Mouse (Mus musculus): Measurements from ENCODE around the gene Grifin. TPM values are rescaled to one million over a fixed set of nuclear protein-coding genes. Genes with fewer than 3 reads are reported as not detected.

The Grifin gene
- polyA plus RNA-seq, 2 experiments, result 0.19 TPM; not detected in 1

DNA sequence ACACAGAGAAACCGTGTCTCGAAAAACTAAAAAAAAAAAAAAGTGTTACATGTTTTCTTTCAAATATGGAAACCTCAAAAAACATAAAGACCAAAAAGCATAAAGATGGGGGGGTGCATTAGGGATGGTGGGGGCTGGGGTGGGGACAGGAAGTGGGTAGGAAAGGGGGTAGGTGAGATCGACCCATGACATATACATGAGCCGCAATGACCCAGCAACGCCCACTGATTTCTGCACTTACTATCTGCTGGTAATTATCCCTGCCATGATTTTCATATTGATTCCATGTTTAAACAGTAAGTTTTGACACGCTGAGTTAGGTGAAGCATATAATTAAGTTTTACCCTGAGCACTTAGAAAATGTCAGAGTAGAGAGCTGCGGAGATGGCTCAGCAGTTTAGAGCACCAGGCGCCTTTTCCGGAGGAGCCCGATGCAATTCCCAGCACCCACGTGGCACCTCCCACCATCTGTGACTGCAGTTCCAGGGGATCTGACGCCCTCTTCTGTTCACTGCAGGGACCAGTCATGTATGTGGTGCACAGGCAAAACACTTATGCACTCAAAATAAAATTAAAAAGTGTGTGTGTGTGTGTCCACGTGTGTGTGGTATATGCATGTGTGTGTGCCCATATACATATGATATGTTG is 5.5 kb upstream of the Grifin start:
- no peak overlapping the region for H3K4me2 ChIP-seq (replicated peaks; ENCODE audit: low read depth, low read length, severe bottlenecking)
- no peak for TF ChIP-seq POLR2A (IDR thresholded peaks at IDR 0.05; ENCODE audit: borderline replicate concordance, extremely low read depth, insufficient read depth, insufficient read length)
- no peaks in the 10 kb centered on the region for H3K27me3 ChIP-seq (ENCODE audit: control insufficient read depth, insufficient read depth, low read length)
- no peak overlapping the region for H3K27ac ChIP-seq (replicated peaks; ENCODE audit: low read depth, low read length)
- ATAC-seq (ENCODE audit: low FRiP score, low read depth) (no peak), DNase-seq (ENCODE audit: low spot score) (no peak)
- 84% methylated on average over 13 of the region's 13 CpGs for WGBS
- no peaks in the 10 kb centered on the region for H3K36me3 ChIP-seq (ENCODE audit: control insufficient read depth, insufficient read depth, low read length)
- H3K9ac ChIP-seq (ENCODE audit: low read depth, low read length, severe bottlenecking), result no peak overlapping the region
- H3K9me3 ChIP-seq (ENCODE audit: control insufficient read depth, low read length), result no peaks in the 10 kb centered on the region
- H3K4me3 ChIP-seq (replicated peaks; ENCODE audit: low read length), result no peak overlapping the region
- peaks cover 17% of the 10 kb centered on the region for H3K4me1 ChIP-seq (ENCODE audit: control insufficient read depth, insufficient read depth, low read length)

DNA sequence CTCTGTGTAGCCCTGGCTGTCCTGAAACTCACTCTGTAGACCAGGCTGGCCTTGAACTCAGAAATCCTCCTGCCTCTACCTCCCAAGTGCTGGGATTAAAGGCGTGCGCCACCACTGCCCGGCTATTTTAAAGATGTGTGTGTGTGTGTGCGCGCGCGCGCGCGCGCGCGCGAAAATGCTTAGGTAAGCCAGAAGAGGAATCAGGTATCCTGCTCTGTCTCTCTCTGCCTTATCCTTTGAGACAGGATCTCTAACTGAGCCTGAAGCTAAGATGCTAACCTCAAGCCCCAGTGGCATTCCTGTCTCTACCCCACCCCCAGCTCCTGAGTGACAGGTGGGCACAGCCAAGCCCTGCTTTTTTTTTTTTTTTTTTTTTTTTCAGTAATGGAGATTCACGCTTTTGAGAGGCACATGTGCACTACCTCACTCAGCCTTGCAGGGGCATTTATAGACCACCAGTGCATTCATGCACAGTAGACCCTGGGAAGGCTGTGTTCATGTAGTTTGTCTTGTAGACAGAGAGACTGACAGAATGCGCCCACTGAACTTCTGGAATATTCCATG is 4.2 kb upstream of the Grifin start:
- DNase-seq (ENCODE audit: low spot score), result no peak
- 75% methylated on average over 16 of the region's 16 CpGs for WGBS
- no peaks in the 10 kb centered on the region for H3K36me3 ChIP-seq (ENCODE audit: control insufficient read depth, insufficient read depth, low read length)
- H3K27ac ChIP-seq (replicated peaks; ENCODE audit: low read depth, low read length), result no peak overlapping the region
- H3K27me3 ChIP-seq (ENCODE audit: control insufficient read depth, insufficient read depth, low read length), result no peaks in the 10 kb centered on the region
- no peak overlapping the region for H3K9ac ChIP-seq (ENCODE audit: low read depth, low read length, severe bottlenecking)
- no peak for TF ChIP-seq POLR2A (IDR thresholded peaks at IDR 0.05; ENCODE audit: borderline replicate concordance, extremely low read depth, insufficient read depth, insufficient read length)
- no peak overlapping the region for H3K4me3 ChIP-seq (replicated peaks; ENCODE audit: low read length)
- H3K4me2 ChIP-seq (replicated peaks; ENCODE audit: low read depth, low read length, severe bottlenecking), result no peak overlapping the region
- peaks cover 18% of the 10 kb centered on the region for H3K4me1 ChIP-seq (ENCODE audit: control insufficient read depth, insufficient read depth, low read length)
- ATAC-seq (ENCODE audit: low FRiP score, low read depth), result peak; percentile 24; the same call in 1 of the 2 replicates
- H3K9me3 ChIP-seq (ENCODE audit: control insufficient read depth, low read length), result no peaks in the 10 kb centered on the region

DNA sequence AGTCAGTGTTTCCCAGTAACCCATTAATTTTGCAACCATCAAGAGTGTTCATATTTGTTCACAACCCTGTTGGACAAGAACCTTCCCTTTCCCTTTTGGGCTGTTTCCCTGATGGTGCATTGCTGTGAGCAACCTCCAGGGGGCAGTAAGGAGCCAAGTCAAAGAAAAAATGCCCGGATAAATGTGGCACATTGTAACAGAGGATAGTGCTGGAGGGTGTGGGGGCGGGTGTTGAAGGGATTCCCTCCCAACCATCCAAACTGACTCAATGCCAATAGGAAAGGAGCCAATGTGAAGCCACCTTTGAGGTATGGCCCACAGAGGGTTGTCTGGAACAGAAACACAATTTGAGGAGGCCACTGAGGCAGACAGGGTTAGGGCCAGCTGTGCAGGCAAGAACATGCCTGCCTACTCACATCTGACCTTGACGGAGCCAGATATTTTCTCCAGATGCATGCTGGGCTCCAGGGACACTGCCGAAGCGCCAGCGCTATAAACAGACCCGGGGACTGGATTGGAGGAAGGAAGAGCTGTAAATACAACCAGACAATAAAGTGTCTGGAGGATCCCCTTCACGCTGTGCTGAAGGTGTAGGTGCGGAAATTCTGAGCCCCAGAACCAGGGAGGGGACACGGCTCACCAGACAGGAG is 3.6 kb upstream of the Grifin start:
- Histone ChIP-seq H3K4me1 (ENCODE audit: control insufficient read depth, insufficient read depth, low read length) (peaks cover 18% of the 10 kb centered on the region), H3K27ac (replicated peaks; ENCODE audit: low read depth, low read length) (no peak overlapping the region)
- no peak for TF ChIP-seq POLR2A (IDR thresholded peaks at IDR 0.05; ENCODE audit: borderline replicate concordance, extremely low read depth, insufficient read depth, insufficient read length)

GRCm38 (mm10) chr5:140567751-140568150 is 2.9 kb upstream of the Grifin start:
- no peak for ATAC-seq (ENCODE audit: low FRiP score, low read depth)
- no peak for TF ChIP-seq POLR2A (IDR thresholded peaks at IDR 0.05; ENCODE audit: borderline replicate concordance, extremely low read depth, insufficient read depth, insufficient read length)
- Histone ChIP-seq H3K27ac (replicated peaks; ENCODE audit: low read depth, low read length) (no peak overlapping the region), H3K4me1 (ENCODE audit: control insufficient read depth, insufficient read depth, low read length) (peaks cover 18% of the 10 kb centered on the region), H3K4me3 (replicated peaks; ENCODE audit: low read length) (no peak overlapping the region), H3K4me2 (replicated peaks; ENCODE audit: low read depth, low read length, severe bottlenecking) (no peak overlapping the region), H3K9me3 (ENCODE audit: control insufficient read depth, low read length) (no peaks in the 10 kb centered on the region), H3K9ac (ENCODE audit: low read depth, low read length, severe bottlenecking) (no peak overlapping the region), H3K27me3 (ENCODE audit: control insufficient read depth, insufficient read depth, low read length) (no peaks in the 10 kb centered on the region), H3K36me3 (ENCODE audit: control insufficient read depth, insufficient read depth, low read length) (no peaks in the 10 kb centered on the region)
- 89% methylated on average over 5 of the region's 5 CpGs for WGBS
- no peak for DNase-seq (ENCODE audit: low spot score)

More for the DNA sequence above, 3.6 kb upstream of the Grifin start:
- 20% methylated on average over 10 of the region's 10 CpGs for WGBS
- Histone ChIP-seq H3K36me3 (ENCODE audit: control insufficient read depth, insufficient read depth, low read length) (no peaks in the 10 kb centered on the region), H3K9ac (ENCODE audit: low read depth, low read length, severe bottlenecking) (no peak overlapping the region), H3K9me3 (ENCODE audit: control insufficient read depth, low read length) (no peaks in the 10 kb centered on the region), H3K4me2 (replicated peaks; ENCODE audit: low read depth, low read length, severe bottlenecking) (no peak overlapping the region), H3K27me3 (ENCODE audit: control insufficient read depth, insufficient read depth, low read length) (no peaks in the 10 kb centered on the region), H3K4me3 (replicated peaks; ENCODE audit: low read length) (no peak overlapping the region)
- ATAC-seq (ENCODE audit: low FRiP score, low read depth) (peak; percentile 45), DNase-seq (ENCODE audit: low spot score) (peak; percentile 70)

DNA sequence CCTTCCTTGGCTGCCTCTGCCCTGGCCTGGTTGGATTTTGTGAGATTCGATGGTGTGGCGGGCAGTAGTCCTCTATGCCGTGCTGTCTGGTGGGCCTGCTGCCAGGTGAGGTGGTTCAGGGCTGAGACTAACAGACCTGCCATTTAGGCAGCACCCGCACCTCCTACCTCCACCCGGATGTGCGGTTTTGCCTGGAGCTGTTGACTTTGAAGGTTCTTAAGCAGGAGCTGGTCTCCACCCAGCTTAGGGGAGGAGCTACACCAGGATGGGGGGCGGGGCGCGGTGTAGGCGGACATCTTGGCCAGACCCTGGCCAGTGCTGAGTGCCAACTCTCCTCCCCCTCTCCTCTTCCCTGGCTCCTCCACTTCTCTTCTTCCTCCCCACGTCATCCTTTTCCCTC is 2.5 kb upstream of the Grifin start:
- H3K4me1 ChIP-seq (ENCODE audit: control insufficient read depth, insufficient read depth, low read length), result peaks cover 18% of the 10 kb centered on the region
- TF ChIP-seq POLR2A (IDR thresholded peaks at IDR 0.05; ENCODE audit: borderline replicate concordance, extremely low read depth, insufficient read depth, insufficient read length), result no peak
- no peak overlapping the region for H3K9ac ChIP-seq (ENCODE audit: low read depth, low read length, severe bottlenecking)
- no peak overlapping the region for H3K4me2 ChIP-seq (replicated peaks; ENCODE audit: low read depth, low read length, severe bottlenecking)
- H3K27ac ChIP-seq (replicated peaks; ENCODE audit: low read depth, low read length), result 0 out of 2 replicates have a peak overlapping the region, but pooled peaks have one; percentile 48
- WGBS, result 39% methylated on average over 11 of the region's 11 CpGs
- no peaks in the 10 kb centered on the region for H3K9me3 ChIP-seq (ENCODE audit: control insufficient read depth, low read length)
- DNase-seq (ENCODE audit: low spot score) (peak; percentile 54), ATAC-seq (ENCODE audit: low FRiP score, low read depth) (peak; percentile 24; the same call in 1 of the 2 replicates)
- no peaks in the 10 kb centered on the region for H3K36me3 ChIP-seq (ENCODE audit: control insufficient read depth, insufficient read depth, low read length)
- H3K27me3 ChIP-seq (ENCODE audit: control insufficient read depth, insufficient read depth, low read length), result no peaks in the 10 kb centered on the region
- H3K4me3 ChIP-seq (replicated peaks; ENCODE audit: low read length), result no peak overlapping the region
